Mouse (Mus musculus): ENCODE results near the gene Podxl.
A peak's percentile ranks its signal among the peaks of the same experiment; 100 is the strongest.

Podxl gene

DNA sequence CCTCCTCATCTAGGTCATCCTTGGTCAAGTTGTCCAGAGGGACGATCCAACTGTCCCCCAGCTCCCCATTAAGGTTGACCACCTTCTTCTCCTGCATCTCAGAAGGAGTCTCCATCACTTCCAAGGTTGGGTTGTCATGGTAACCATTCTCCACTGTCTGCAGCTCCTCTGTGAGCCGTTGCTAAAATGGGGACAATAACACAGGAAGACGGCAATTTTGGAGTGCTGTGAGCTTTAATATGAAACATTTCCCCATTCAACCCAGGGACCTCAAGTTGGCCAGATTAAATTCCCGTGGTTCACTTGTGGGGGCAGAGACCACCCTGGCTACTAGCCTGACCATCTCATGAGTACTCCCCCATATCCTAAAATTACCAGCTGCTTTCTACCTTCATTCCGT is 40.7 kb downstream of the Podxl start:
- DNase-seq (ENCODE audit: low spot score) = no peak

DNA sequence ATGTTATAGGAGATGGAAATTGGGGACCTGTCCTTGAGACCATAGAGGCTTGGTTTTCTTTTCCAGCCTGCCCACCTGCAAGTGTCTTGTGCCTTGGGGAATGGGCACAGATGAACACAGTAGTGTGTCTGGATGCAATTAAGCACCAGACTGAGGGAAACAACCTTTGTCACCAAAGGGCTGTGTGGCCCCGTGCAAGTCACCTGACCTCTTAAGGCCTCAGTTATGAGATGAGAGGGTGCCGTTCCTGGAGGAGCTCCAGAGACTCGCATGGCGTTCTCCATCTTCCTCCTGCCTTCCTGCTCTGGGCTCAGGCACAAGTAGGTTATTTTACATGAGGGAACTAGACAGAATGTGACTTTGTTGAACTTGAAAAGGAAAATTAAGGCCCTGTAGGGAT is 41.3 kb downstream of the Podxl start:
- no peak for DNase-seq (ENCODE audit: low spot score)

DNA sequence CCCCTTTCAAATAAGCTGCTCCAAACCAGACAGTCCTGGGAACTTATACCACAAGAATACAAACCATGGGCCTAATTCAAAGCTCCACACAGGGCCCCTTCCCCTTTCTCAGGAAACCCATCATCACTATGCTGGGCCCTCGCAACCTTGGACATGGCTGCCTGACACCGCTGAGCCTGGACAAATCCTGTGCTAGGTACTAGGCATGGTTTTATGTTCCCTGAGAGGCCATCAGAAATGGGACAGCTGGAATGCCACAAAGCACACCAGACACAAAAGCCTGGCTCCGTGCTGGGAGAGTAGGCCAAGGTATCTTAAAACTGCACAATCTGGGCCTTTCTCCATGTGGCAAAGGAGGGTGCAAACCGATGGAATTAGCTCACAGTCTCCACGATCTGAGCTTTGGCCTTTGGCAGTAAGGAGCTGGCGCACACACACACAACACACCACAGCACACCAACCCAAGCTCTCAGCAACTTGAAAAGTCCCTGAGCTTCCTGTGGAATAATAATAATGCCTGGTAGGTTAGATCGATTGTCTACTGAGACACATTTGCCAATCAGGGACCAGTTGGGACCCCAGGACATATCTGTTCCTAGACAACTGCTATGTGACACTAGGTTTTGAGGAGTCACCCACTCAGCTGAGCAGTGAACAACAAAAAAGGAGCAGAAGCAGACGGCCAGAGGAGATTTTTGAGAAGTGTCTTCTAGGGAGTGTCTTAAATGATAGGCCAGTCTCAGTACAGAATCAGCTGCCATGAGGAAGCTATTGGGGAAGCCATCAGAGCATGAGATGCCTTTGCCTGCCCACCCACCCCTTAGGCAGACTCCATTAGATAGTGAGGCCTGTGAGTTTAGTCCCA is 42.1 kb downstream of the Podxl start:
- no peak for DNase-seq (ENCODE audit: low spot score)

GRCm38 (mm10) chr6:31520486-31521215 is 43.1 kb downstream of the Podxl start:
- no peak for DNase-seq (ENCODE audit: low spot score)

DNA sequence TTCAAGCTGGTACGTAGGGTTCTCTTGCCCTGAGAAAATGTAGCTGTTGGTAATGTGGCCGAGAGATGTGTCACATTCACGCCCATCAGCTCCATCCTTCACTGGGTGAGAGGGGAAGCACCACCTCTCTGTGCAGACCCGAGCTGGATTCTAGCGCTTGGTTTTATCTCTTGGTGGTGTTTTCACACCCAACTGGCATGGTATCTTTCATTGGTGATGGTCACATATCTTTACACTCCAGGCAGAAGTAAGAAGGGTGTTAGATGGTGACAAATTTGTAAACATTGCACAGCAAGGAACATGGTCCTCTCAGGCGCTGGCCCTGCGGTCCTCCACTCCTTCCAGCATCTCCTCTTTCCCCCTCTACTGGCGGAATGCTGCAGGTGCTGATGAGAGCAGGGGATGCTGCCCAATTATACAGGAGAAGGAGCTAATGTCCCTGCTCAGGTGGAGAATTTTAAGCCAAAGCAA is 44.7 kb downstream of the Podxl start:
- DNase-seq (ENCODE audit: low spot score) = peak; percentile 47

GRCm38 (mm10) chr6:31518338-31518698 is 45.5 kb downstream of the Podxl start:
- DNase-seq (ENCODE audit: low spot score) = peak; percentile 53

DNA sequence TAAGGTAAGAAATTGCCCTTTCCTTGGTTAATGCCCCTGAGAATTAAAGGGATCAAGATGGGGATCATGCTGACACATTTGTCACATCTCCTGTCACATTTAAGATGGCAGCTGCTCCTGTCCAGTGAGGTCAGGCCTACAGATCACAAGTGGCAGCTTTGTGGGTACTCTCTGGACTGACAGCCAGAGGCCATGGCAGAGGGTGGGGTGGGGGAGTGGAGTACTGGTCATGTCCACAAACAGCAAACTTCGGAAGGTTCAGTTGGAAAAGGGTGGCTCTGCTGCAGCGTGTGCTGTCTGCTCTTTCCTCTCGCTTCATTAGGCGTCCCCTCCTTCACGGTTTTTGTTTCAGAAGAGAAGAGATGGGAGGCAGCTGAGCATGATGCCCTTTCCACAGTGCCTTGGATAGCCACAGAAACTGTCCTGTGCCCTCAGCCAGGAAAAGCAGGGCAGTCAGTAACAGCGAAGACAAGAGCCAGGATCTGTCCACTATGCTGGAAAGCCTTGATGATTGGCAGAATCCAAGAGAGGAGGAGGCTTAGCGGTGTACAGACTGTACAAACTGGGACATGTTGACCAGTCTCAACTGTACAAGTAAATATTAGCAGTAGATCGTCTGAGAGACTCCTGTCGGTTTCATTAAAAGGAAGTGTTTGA is 46.0 kb downstream of the Podxl start:
- DNase-seq (ENCODE audit: low spot score) = peak; percentile 30

DNA sequence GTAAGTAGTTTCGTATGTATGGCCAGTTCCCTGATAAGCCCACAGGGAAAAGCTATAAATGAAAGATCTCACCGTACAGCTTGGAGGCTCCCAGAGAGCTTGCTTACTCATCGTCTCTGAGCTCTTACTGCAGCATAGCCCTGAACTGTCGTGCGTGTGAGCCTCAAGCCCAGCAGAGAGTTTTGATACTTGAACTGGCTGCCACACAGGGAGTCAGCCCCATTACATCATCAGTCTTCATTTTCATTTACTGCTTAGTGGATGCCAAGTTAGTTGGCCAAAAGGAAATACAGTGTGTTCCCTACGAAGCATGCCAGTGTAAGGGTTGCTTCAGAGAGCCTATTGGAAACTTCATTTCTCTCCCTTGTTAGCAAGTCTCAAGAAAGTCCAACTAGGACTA is 50.1 kb downstream of the Podxl start:
- DNase-seq (ENCODE audit: low spot score) = no peak

- DNase-seq (ENCODE audit: low spot score) = no peak
These were observed 61.2 kb downstream of the Podxl start for GRCm38 (mm10) chr6:31502614-31503013.

GRCm38 (mm10) chr6:31500691-31501090 is 63.1 kb downstream of the Podxl start:
- no peak for DNase-seq (ENCODE audit: low spot score)

DNA sequence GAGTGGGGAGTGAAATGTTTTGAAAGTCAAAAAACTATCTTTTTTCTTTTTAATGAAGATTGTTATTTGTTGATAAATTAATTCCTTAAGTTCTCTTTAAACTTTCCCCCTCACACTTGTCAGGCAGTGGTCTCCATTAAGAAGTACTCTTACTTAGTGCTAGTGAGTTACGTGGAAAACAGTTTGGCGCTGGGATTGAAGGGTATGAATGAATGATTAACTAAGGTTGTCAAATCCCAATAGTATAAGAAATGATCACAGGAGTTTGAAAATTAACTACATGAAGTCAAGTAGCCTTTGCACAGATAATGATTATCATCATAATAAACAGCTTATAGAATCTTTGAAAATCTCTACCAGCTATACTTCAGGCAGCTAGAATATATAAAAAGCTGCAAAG is 63.5 kb downstream of the Podxl start:
- DNase-seq (ENCODE audit: low spot score) = no peak

- no peak for DNase-seq (ENCODE audit: low spot score)
These were observed 63.9 kb downstream of the Podxl start for GRCm38 (mm10) chr6:31499836-31500235.

DNA sequence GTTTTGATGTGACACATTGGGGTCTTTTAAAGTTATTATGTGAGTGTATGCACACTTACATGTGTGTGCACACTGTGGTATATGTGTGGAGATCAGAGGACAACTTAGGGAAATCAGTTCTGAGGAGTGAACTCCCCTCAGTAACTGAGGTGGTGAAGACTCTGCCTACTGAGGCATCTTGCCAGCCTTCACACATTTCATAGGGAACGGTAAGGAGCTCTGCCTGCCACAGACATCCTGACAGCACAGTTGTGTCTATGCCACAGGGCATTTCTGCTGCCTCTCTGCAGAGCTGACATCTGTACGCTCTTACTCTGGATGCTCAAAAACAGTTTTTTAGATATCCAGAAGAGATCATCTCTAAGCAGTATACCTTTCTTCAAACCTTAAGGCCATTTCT is 67.6 kb downstream of the Podxl start:
- no peak for DNase-seq (ENCODE audit: low spot score)

GRCm38 (mm10) chr6:31495122-31495731 is 68.6 kb downstream of the Podxl start:
- no peak for DNase-seq (ENCODE audit: low spot score)

DNA sequence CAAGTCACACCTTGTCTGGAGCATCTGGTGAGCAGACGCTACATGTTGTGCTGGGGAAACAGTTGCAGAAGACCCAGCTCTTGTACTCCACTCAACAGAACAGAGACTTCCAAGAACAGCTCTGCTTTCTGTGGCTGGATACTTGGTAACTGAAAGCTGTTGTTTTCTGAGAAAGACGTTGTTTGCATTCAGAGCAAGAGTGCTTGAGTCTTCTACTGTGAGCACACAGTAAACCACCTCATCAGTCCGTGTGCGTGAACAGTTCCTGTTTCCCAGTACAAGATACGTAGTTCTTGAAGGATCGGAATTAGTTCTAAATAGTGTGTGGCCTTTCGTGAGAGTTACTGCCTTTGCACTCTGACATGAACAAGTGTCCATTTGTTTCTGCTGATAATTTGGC is 73.8 kb downstream of the Podxl start:
- DNase-seq (ENCODE audit: low spot score) = no peak

- DNase-seq (ENCODE audit: low spot score) = no peak
These were observed 77.2 kb downstream of the Podxl start for GRCm38 (mm10) chr6:31486601-31487000.

DNA sequence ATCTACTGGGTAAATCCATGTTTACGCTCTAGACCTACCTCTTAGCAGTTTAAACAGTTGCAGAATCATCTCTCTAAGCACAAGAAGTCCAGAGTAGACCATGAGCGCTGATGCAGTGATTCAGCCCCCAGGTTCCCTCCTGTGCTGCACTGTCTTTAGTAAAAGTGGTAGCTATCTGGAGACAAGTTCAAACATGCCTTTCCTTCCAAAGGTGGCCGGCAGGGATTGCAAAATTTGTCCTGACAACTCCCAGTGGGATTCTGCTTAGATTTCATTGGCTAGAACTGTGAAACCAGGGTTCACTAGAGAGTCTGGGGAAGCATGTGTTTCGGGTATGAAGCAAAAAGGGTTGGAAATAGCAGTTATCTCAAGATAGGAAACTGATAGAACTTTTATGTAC is 83.8 kb downstream of the Podxl start:
- DNase-seq (ENCODE audit: low spot score) = no peak

- DNase-seq (ENCODE audit: low spot score) = no peak
These were observed 85.6 kb downstream of the Podxl start for GRCm38 (mm10) chr6:31478221-31478620.

Measured in MN1 (cell line).